Mouse (Mus musculus) c-Kit-positive CD71-positive TER-119-positive erythroid progenitor cells, embryonic 14.5 days (primary cell): ENCODE measurements around the gene Ipo7.

Experiments
- DNase-seq: peaks from one replicate; pipeline ENCODE4 v3.0.0-alpha.2; 2013; ENCODE audit warnings: low spot score

Gene Ipo7

GRCm38 (mm10) chr7:110101266-110101665 lies 83.2 kb downstream of the Ipo7 start:
- no peak for DNase-seq

GRCm38 (mm10) chr7:110105041-110105440 lies 87.0 kb downstream of the Ipo7 start:
- DNase-seq = no peak
